Mouse (Mus musculus) adrenal gland, postnatal 25 days (tissue): ENCODE data around the gene Pdzd8. TPM values are rescaled to one million over a fixed set of nuclear protein-coding genes. Genes with fewer than 3 reads are reported as not detected.
A peak's percentile ranks its signal among the peaks of the same experiment; 100 is the strongest.

Experiments used
- DNase-seq: peaks from one replicate; pipeline ENCODE4 v3.0.0; 2021; ENCODE audit warnings: mixed read lengths
- total RNA-seq: library from RNA; stranded (reverse); gene quantifications from 2 replicates; pipeline ENCODE4 v1.2.3, GENCODE M21; 2021

Gene Pdzd8
- total RNA-seq, 1 experiment from 2014 or later: 38.9 TPM

GRCm38 (mm10) chr19:59273190-59273589, 72.4 kb downstream of the Pdzd8 start:
- no peak for DNase-seq

GRCm38 (mm10) chr19:59267417-59267963, 78.1 kb downstream of the Pdzd8 start:
- DNase-seq: no peak

DNA sequence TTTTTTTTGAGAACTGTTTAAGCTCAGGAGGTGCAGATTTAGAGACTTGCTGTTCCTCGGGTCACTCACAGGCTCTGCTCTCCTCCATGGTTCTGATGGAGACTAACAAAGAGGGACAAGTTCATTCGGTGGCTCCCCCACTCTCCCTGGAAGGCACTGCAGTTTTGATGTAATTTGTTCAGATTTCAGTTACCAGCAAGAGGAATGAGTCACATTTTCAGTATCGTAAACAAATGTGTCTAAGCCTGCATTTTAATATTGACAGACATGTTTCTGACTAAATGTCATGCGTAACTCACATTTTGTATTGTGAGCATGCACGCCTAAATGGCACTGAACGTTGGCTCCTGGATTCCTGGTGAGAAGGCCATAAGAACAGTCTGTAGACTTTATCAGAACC, 79.7 kb downstream of the Pdzd8 start:
- no peak for DNase-seq

DNA sequence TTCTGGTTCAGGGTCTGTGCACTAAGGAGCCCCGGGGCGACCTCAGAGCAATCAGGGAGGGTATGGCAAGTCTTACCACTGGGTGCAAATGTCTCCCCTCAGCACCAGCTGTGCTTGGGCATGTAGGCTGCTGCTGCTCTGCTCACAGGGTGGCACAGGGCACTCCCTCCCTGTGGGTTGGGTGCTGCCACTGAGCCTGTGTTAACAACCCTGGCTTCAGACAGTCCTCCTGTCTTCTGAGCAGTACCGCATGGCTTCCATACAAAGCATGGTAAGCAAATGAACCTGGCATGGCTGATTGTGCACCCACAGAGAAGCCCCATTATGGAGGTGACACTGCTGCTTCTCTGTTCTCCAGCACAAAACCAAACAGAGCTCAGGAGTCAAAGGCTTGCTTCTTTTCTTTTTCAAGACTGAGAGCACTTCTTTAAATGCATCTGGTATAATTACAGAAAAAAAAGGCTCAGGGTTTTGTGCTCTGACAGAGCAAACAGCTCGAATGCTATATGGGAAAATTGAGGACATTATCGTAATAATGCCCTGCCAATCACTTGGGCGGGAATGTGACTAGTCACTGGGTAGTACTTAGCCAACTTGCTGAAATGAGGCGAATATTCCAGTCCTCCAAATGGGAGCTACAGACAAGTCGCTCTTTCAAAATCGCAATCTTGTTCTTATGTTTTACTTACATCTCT, 80.6 kb downstream of the Pdzd8 start:
- DNase-seq: no peak

DNA sequence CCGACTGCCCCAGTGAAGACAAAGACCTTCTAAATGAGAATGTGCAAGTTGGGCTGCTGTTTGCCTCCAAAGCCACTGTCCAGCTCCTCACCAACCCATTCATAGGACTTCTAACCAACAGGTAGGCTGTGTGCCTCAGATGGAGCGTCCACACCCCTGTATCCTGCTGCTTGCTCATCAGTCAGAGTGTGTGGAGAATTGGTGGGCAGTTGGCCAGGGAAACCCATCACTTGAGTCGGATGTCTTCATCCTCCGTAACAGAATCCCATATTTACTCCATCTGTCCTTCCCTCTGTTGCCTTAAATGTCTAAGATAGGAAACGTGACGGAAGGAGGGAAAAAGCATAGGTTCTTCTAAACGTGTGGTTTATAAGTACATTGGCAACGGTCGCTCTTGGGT, 82.4 kb downstream of the Pdzd8 start:
- DNase-seq: no peak

DNA sequence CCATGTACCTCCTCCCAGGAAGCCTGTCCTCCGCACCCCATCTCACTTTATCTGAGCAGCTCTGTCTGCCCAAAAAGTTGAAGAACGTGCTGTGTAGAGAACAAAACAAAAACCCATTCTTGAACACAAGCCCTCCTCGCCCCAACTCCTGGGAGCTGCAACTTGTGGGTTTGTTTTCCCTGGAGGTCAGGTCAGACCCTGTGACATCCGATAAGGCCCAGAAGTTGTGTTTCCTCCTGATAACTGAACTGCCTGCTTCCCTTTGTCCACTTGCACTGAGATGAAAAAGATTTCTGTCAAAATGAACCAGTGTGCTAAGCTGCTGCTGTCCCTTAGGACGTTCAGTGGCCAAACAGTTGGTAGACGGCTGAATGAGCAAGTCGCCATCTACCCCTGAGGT, 84.0 kb downstream of the Pdzd8 start:
- no peak for DNase-seq

DNA sequence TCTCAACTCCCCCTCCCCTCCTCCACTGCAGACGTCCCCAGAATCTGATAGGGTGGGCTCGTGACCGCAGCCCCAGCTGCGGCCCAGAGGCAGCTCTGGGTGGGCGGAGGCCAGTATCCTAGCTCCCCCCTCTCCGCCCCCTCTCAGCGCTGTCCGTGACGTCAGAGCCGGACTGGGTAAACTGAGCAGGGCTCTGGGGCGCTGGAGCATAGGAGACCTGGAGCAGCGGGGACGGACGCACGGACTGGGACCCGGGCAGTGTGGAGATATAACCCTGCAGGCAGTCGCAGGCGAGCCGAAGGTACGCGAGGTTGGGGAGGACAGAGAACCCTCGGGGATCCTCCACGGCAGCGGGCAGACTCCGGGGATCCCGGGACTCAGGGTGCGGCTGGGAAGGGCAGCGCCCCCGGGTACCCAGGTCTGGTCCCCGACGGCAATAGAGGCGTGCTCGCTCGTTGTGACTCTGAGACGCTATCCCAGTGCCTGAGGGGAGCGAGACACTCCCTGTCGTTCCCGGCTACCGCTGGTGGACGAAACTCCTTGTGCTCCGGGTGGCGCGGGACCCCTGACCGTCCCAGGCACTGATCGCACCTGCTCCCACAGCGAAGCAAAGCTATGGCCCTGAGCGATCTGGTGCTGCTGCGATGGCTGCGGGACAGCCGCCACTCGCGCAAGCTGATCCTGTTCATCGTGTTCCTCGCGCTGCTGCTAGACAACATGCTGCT, 84.7 kb downstream of the Pdzd8 start, which contains the start of gene Slc18a2:
Gene Slc18a2 (plus strand): TSS at position 179 of the 725 bp plus-strand sequence.
- DNase-seq: peak; percentile 26

- no peak for DNase-seq
These were observed 85.9 kb downstream of the Pdzd8 start for GRCm38 (mm10) chr19:59259633-59260032.

DNA sequence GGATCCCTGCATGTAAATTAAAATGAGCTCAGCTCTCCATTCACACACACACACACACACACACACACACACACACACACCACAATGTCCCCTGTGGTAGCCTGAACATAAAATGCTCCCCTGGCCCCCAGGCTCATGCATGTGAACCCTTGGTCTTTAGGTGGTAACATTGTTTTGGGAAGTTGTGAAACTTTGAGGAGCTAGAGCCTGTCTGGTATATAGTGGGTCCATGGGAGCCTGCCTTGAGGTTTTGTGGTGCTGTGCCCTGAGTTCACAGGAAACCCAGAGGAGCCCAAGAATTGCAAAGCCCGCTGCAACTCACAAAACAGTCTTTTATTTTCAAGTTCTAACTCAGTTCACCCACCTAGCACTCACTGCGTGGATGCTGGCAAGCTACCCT, 92.9 kb downstream of the Pdzd8 start:
- DNase-seq: no peak

- DNase-seq: no peak
These were observed 96.9 kb downstream of the Pdzd8 start for GRCm38 (mm10) chr19:59248553-59249286.

GRCm38 (mm10) chr19:59248144-59248543, 97.4 kb downstream of the Pdzd8 start:
- peak; percentile 36 for DNase-seq

Other genes with a start within 250 kb of the Pdzd8 start
- not detected in 2 replicates for gene Vax1, start 175.7 kb downstream of the Pdzd8 start, total RNA-seq
- not detected in 2 replicates for gene Kcnk18, start 126.6 kb downstream of the Pdzd8 start, total RNA-seq
- gene Slc18a2, start 84.9 kb downstream of the Pdzd8 start, total RNA-seq: 13.0 and 15.0 TPM in 2 replicates
- gene Rps12-ps3, start 23.5 kb downstream of the Pdzd8 start, total RNA-seq: 267 and 689 TPM in 2 replicates
- gene Emx2, start 112.6 kb upstream of the Pdzd8 start, total RNA-seq: not detected in 2 replicates